Mouse (Mus musculus): ENCODE results near the gene Aff3.

Aff3 gene

GRCm38 (mm10) chr1:38601802-38602508 lies 62.8 kb downstream of the Aff3 start:
- no peak for DNase-seq (ENCODE audit: low spot score)

DNA sequence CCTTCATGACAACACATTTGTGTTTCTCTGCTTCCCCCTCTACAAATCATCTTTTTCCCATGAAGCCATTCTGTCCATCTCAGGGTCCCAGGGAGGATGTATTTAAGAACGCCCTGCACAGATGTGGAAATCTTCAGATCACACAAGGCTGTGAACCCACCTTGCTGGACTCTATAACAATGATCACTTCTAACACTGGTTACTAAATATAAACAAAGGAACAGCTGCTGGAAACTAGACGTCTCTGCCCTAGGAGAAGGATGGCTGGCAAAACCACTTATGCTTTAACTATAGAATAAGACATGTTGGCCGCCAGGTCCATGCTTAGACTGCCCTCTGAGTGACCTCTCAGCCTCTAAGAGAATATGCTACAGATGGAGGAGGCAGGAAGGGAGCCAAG lies 69.4 kb downstream of the Aff3 start:
- no peak for DNase-seq (ENCODE audit: low spot score)

GRCm38 (mm10) chr1:38594766-38595165 lies 70.0 kb downstream of the Aff3 start:
- DNase-seq (ENCODE audit: low spot score), result no peak

DNA sequence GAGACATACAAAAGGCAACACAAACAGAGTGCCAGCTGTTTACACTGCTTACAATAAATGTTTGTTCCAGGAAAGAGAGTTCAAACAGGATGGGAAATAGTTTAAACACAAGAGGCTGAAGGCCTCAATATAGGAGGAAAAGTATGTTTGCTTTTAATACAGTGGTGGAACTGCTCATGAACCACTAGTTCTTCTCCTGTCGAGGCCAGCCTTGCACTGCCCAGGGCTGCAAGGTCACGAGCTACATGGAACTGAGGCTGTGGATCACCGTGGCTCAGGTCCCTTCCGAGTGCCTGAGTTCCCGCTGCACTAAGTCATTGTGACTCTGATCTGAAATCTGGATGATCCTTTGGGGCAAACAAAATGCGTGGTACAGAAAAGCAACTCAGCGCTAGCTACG lies 73.6 kb downstream of the Aff3 start:
- no peak for DNase-seq (ENCODE audit: low spot score)

DNA sequence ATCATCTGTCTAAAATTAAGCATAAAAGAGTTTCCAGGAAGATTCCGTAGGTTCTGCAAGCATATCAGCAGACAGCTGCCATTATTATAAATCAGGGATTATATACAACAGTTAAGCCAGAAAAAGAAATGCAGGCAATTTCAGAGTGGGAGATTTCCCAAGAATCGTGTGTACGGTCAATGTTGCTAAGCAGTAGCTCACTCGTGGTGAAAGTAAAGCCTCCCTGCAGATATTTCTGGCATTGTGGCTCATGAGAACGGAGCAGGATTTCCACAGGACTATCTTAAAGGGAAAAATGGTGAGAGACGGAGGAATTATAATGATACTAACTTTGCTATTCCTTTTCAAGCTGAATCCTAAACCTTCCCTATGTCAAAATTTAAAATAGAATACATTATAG lies 76.0 kb downstream of the Aff3 start:
- DNase-seq (ENCODE audit: low spot score), result no peak

DNA sequence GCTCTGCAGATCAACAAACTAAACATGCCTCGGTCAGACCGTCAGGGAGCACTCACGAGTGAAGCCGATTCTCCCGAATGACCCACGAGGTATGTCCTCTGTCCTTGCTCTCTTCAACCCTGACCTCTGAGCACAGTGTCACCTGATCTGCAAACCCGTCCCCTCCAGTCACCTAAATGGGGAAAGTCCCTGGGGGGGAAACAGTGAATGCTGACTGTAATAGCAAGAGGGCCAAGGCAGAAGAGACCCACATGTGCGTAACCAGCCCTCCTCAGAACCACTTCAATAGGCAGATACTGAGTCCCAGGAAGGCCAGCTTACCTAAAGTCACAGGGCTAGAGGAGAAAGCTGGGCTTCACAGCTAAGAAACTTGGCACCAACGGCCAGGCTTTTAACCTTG lies 82.4 kb downstream of the Aff3 start:
- DNase-seq (ENCODE audit: low spot score), result no peak

GRCm38 (mm10) chr1:38580572-38580971 lies 84.2 kb downstream of the Aff3 start:
- no peak for DNase-seq (ENCODE audit: low spot score)

DNA sequence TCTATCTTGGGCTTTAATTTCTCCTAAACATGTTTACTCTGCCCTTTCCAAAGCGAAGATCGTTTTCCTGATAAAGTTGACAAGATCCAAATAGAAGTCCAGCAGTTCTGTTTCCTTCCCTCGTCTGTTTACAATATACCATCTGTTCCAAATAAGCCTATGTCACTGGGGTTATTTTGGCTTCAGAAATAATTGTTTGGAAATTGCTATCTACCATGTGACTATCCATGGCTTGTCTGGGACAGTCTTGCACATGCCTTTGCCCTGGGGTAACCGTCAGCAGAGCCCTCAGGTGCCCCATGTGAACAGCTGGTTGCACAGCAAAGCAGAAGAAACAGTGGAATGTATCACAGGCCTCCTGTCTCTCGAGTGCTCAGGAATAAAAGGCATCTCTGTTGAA lies 86.4 kb downstream of the Aff3 start:
- no peak for DNase-seq (ENCODE audit: low spot score)

GRCm38 (mm10) chr1:38567791-38568190 lies 97.0 kb downstream of the Aff3 start:
- no peak for DNase-seq (ENCODE audit: low spot score)

GRCm38 (mm10) chr1:38566101-38566678 lies 98.6 kb downstream of the Aff3 start:
- peak; percentile 31 for DNase-seq (ENCODE audit: low spot score)

DNA sequence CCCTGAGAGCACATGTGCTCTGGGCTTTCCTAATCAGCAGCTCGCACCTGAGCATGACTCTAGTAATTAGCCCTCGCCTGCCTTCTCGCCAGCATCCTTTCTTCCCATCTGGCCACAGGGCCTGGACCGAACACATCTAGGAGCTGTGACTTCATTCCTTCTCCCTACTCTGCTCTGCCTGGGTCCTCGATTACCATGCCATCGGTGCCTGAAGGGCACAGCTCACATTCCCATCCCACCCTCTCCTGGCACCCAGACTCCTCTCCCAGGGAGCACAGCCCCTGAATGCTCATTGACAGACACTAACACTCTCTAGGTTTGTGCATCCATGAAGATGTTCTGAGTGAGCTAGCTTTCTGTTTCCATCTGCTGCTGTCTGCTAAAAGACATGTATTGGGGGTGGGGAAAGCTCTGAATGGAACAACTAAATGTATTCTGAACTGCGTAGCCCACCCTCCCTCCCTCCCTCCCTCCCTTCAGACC lies 99.4 kb downstream of the Aff3 start:
- DNase-seq (ENCODE audit: low spot score), result peak; percentile 25

- DNase-seq (ENCODE audit: low spot score), result peak; percentile 32
Observed at GRCm38 (mm10) chr1:38562397-38563199, 102.2 kb downstream of the Aff3 start.

DNA sequence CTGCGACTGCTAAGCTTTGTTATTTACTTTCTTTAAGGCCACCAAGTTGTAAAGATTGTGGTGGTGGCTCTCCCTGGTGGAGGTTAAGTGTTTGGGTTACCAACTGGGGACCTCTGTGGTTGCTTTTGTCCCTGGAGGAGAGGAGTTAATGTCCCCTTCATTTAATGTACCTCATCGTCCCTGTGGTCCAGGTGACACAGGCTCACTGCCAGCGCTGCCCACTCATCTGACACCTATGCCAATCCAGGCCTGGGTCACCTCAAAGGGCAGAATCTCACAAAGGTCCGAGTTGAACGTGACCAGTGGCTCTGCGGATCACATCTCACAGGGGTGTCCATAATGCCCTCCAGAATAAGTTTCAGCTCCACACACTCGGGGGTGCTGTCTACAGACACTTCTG lies 103.4 kb downstream of the Aff3 start:
- DNase-seq (ENCODE audit: low spot score), result peak; percentile 36

DNA sequence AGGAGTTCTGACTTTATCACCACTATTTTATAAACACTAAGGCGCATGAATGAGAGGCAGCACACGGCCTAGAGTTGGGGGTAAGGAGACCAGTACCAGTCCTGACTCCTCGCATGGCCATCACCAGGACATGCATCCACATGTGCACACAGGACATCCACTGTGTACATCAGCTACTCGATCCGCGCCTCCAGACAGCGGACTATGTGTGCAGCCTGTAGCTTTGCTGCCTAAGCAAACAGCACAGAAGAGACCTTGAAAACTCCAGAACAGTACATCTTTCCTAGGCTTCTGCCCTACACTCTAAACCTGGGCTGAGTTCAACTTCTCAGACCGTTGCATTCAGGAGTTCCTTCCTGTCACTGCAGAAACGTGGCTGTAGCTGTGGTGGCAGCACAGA lies 104.1 kb downstream of the Aff3 start:
- peak; percentile 36 for DNase-seq (ENCODE audit: low spot score)

- DNase-seq (ENCODE audit: low spot score), result no peak
Observed at GRCm38 (mm10) chr1:38557615-38558014, 107.1 kb downstream of the Aff3 start.

DNA sequence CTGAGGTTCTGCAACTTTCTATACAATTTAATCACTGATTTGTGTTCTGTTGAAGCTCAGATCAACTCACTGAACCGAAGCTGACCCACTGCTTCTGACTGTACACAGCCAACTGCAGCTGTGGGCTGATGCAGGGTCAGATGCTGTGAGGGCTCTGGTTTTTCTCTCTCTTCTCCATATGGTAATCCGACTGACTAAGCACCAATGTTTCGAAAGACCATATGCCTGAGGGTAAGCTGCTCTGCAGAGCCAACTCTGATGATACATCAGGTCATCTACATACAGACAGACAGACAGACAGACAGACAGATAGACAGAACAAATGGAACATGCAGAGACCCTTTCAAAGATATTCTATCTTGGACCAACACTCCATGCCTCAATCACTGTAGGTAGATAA lies 110.2 kb downstream of the Aff3 start:
- DNase-seq (ENCODE audit: low spot score), result peak; percentile 17

DNA sequence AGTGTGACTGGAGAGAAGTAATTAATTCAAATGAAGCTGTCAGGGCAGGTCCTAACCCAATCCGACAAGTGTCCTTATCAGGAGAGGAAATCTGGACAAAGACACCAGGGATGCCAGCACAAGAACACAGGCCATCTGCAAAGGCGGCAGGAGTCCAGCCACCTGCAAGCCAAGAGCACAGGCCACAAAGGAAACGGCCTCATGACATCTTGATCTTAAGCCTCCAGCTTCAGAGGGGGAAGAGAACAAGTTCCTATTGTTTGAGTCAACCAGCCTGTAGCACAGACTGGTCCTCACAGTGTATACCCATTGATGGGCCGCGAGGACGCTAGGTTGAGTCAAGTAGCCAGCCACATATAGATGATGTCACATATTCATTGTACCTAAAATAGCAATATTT lies 111.7 kb downstream of the Aff3 start:
- no peak for DNase-seq (ENCODE audit: low spot score)

DNA sequence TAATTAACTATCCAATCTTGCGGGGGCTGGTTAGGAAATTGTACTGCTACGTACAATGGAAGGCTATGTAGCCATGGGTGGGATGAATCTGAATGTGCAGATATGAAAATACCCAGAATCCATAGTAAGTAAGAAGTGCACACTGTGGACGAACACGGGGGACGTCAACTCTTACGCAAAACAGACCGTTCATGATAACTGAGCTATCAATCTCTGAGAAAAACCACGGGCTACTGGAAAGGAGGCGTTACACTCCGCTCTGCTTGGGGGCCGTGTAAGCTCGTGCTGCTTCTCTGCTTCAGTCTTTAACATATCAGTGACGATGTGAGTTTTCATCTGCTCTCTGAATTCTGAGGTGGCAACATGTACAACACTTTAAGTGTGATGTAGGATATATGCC lies 114.2 kb downstream of the Aff3 start:
- no peak for DNase-seq (ENCODE audit: low spot score)

DNA sequence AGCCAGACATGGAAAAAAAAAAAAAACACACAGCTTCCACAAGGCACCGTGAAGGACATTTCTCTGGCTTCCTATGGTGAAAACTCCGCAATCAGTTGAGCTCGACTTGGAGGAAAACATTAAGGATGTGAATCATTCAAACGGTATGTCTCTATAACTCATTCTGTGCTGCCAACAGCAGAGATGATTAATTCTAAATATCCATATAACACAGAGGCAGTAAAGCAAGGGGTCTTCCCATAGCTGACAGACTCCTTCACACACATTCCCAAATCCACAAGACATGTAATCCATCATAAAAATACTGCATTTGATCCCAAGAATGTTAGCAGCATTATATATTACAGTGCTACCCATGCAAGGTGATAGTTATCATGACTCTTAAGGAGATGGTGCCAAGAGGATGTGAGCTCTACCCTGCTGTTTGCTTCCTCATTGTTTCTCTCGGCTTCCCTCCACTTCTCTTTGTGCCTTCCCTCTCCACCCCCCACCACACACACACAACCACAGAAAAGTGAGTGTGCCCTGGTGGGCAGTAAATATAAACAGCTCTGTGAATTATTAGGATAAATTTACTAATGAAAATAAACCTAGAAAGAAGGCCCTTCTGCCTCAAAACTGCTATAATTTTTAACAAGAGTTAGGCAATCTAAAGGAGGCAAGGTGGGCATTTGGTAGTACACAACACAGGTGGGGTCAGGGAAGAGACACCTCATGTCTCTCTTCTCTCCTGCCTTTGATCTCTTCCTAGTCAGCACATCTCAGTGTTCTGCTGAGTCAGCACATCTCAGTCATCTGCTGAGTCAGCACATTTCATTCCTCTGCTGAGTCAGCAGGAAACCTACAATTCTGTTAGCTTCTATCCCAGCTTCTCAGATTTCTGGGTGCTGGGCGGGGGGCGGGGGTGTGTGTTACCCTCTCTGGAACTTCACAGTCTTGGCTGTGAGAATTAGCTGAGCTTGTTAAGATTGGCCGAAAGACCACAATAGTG lies 115.8 kb downstream of the Aff3 start:
- no peak for DNase-seq (ENCODE audit: low spot score)

DNA sequence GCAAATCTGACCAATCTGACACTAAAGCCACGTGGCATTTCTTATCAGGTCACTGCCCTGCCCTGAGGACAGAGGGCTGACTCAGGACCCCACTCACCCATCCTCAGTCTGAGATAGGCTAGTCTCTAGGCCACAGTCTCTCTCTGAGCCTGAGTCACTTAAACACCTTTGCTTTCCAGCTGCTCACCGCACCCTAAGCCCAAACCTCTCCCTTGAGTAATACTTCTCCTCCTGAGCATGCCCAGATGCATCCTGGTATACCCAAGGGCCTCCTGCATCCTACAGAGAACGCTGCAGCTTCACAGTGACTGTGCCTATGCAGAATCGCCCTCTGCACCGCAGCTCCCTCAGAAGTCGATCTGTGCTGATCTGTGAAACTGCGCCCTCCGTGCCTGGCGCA lies 117.1 kb downstream of the Aff3 start:
- peak; percentile 18 for DNase-seq (ENCODE audit: low spot score)

DNA sequence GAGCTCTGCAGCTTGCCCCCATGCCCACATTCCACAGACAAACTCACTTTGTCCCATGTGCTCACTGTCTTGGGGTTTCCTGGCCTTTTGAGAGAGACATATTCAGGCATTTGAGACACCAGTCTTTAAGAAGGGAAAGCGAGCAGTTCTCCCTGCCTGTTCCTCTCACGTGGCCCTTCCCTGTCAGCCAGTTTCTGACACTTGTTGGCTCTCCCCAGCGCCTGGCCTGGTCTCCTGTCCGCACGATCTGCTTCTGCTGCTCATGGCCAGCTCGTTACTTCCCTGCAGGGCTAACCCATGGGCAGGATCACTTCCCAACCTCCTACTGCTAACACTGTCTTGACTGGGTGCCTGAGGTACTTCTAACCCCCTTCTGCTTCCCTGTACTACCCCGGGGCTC lies 118.1 kb downstream of the Aff3 start:
- peak; percentile 39 for DNase-seq (ENCODE audit: low spot score)
